Mouse (Mus musculus) embryonic facial prominence, embryonic 13.5 days (tissue): ENCODE results near the gene Gdi2. TPM values are rescaled to one million over a fixed set of nuclear protein-coding genes. Genes with fewer than 3 reads are reported as not detected.
"Not testable (repeated sequence)": the region's sequence is repeated elsewhere in the genome, so short reads cannot be mapped to it uniquely, and the experiment has no call there.

Experiments used
- ATAC-seq: fragments of 200-750 bp; cut with Nextera tagmentation; 2 replicates; pipeline ENCODE4 v1.8.0; 2017; ENCODE audit warnings: low read depth; ENCODE audit not compliant: insufficient number of reproducible peaks, insufficient read depth, low FRiP score, low TSS enrichment
- H3K27ac ChIP-seq: fragments of 300-500 bp; sonication (generic); 2 replicates; pipeline ENCODE4 v1.5.1; 2015; ENCODE audit warnings: moderate library complexity, mild to moderate bottlenecking, inconsistent platforms
- H3K27me3 ChIP-seq: fragments of 300-500 bp; sonication (generic); 2 replicates; pipeline ENCODE4 v1.6.1; 2015; ENCODE audit warnings: mild to moderate bottlenecking, inconsistent platforms
- H3K36me3 ChIP-seq: fragments of 300-500 bp; sonication (generic); 2 replicates; pipeline ENCODE4 v1.6.1; 2015; ENCODE audit warnings: mild to moderate bottlenecking, inconsistent platforms
- H3K4me1 ChIP-seq: fragments of 300-500 bp; sonication (generic); 2 replicates; pipeline ENCODE4 v1.6.1; 2015; ENCODE audit warnings: inconsistent platforms
- H3K4me2 ChIP-seq: fragments of 300-500 bp; sonication (generic); 2 replicates; pipeline ENCODE4 v1.6.1; 2015; ENCODE audit warnings: moderate library complexity, mild to moderate bottlenecking, inconsistent platforms
- H3K4me3 ChIP-seq: fragments of 300-500 bp; sonication (generic); 2 replicates; pipeline ENCODE4 v1.5.1; 2015; ENCODE audit warnings: mild to moderate bottlenecking, inconsistent platforms
- H3K9ac ChIP-seq: fragments of 300-500 bp; sonication (generic); 2 replicates; pipeline ENCODE4 v1.6.1; 2015; ENCODE audit warnings: mild to moderate bottlenecking, inconsistent platforms
- H3K9me3 ChIP-seq: fragments of 300-500 bp; sonication (generic); 2 replicates; pipeline ENCODE4 v1.6.1; 2016; ENCODE audit warnings: inconsistent platforms
- WGBS: fragments of 180-500 bp; shearing (Covaris S2); methylation state at CpG from one replicate; pipeline ENCODE4 v1.1.7; 2015; ENCODE audit warnings: mixed read lengths; 5-methylcytosine and 5-hydroxymethylcytosine counted together
- polyA plus RNA-seq: library from polyadenylated mRNA; unstranded; fragments of >200 nt; fragmentation: Nextera tagmentation; extraction: Ambion mirVana; gene quantifications from 2 replicates; pipeline ENCODE4 v1.2.1, GENCODE M21; 2015

Gene Gdi2
- polyA plus RNA-seq: 438 and 458 TPM in 2 replicates

GRCm38 (mm10) chr13:3537594-3538222 is at the start of gene Gdi2:
Gene Gdi2 (plus strand): TSS chr13:3538063.
- H3K9ac ChIP-seq: peak within 1 kb of the TSS; percentile 98
- peak within 1 kb of the TSS; percentile 99 for H3K27ac ChIP-seq
- peak within 1 kb of the TSS; percentile 76 for H3K4me2 ChIP-seq
- under 1% methylated on average over 47 of the region's 47 CpGs for WGBS
- peak within 1 kb of the TSS; percentile 97 for H3K4me3 ChIP-seq
- ATAC-seq: peak; percentile 96
- H3K36me3 ChIP-seq: no peaks in the 10 kb centered on the region
- H3K27me3 ChIP-seq: no peaks in the 10 kb centered on the region
- peaks cover 24% of the 10 kb centered on the region for H3K4me1 ChIP-seq
- H3K9me3 ChIP-seq: 0 out of 2 replicates have a peak, but pooled peaks cover 3% of the 10 kb centered on the region

- Histone ChIP-seq H3K27me3 (no peaks in the 10 kb centered on the region), H3K9me3 (no peaks in the 10 kb centered on the region), H3K9ac (no peak overlapping the region), H3K4me3 (no peak overlapping the region), H3K27ac (no peak overlapping the region), H3K4me1 (no peaks in the 10 kb centered on the region), H3K36me3 (no peaks in the 10 kb centered on the region), H3K4me2 (no peak overlapping the region)
- no peak for ATAC-seq
- 91% methylated on average over 4 of the region's 4 CpGs for WGBS
Observed at GRCm38 (mm10) chr13:3495526-3495925, 42.3 kb upstream of the Gdi2 start.

- ATAC-seq, H3K9ac ChIP-seq, H3K4me2 ChIP-seq, H3K27me3 ChIP-seq, H3K27ac ChIP-seq, H3K4me1 ChIP-seq, H3K4me3 ChIP-seq, H3K9me3 ChIP-seq, H3K36me3 ChIP-seq: not testable (repeated sequence)
- WGBS: 71% methylated on average over 6 of the region's 6 CpGs
Observed at GRCm38 (mm10) chr13:3501014-3501413, 36.8 kb upstream of the Gdi2 start.

- WGBS: 73% methylated on average over 6 of the region's 6 CpGs
- H3K27ac ChIP-seq, H3K9ac ChIP-seq, H3K27me3 ChIP-seq, H3K4me1 ChIP-seq, H3K36me3 ChIP-seq, H3K9me3 ChIP-seq, H3K4me2 ChIP-seq, H3K4me3 ChIP-seq, ATAC-seq: not testable (repeated sequence)
Observed at GRCm38 (mm10) chr13:3515351-3515750, 22.5 kb upstream of the Gdi2 start.

GRCm38 (mm10) chr13:3519357-3519756 is 18.5 kb upstream of the Gdi2 start:
- WGBS: 78% methylated on average over 4 of the region's 4 CpGs
- H3K36me3 ChIP-seq, H3K4me1 ChIP-seq, H3K4me2 ChIP-seq, H3K9ac ChIP-seq, H3K27me3 ChIP-seq, H3K4me3 ChIP-seq, H3K9me3 ChIP-seq, H3K27ac ChIP-seq, ATAC-seq: not testable (repeated sequence)

GRCm38 (mm10) chr13:3519994-3520393 is 17.9 kb upstream of the Gdi2 start:
- not testable (repeated sequence) for H3K9ac ChIP-seq, H3K27me3 ChIP-seq, H3K4me1 ChIP-seq, H3K4me3 ChIP-seq, H3K9me3 ChIP-seq, ATAC-seq, H3K27ac ChIP-seq, H3K4me2 ChIP-seq, H3K36me3 ChIP-seq
- 46% methylated on average over 1 of the region's 1 CpGs for WGBS

GRCm38 (mm10) chr13:3523459-3523858 is 14.4 kb upstream of the Gdi2 start:
- Histone ChIP-seq H3K36me3 (no peaks in the 10 kb centered on the region), H3K27me3 (no peaks in the 10 kb centered on the region), H3K9me3 (no peaks in the 10 kb centered on the region), H3K9ac (no peak overlapping the region), H3K27ac (no peak overlapping the region), H3K4me2 (no peak overlapping the region), H3K4me1 (no peaks in the 10 kb centered on the region), H3K4me3 (no peak overlapping the region)
- ATAC-seq: no peak
- 57% methylated on average over 6 of the region's 6 CpGs for WGBS

- ATAC-seq: no peak
- Histone ChIP-seq H3K9me3 (no peaks in the 10 kb centered on the region), H3K27me3 (no peaks in the 10 kb centered on the region), H3K4me2 (no peak overlapping the region), H3K4me1 (no peaks in the 10 kb centered on the region), H3K4me3 (no peak overlapping the region), H3K27ac (no peak overlapping the region), H3K36me3 (no peaks in the 10 kb centered on the region), H3K9ac (no peak overlapping the region)
- WGBS: 83% methylated on average over 1 of the region's 1 CpGs
Observed at GRCm38 (mm10) chr13:3523946-3524345, 13.9 kb upstream of the Gdi2 start.

- Histone ChIP-seq H3K4me3 (no peak overlapping the region), H3K9ac (no peak overlapping the region), H3K27ac (no peak overlapping the region), H3K36me3 (no peaks in the 10 kb centered on the region), H3K9me3 (no peaks in the 10 kb centered on the region), H3K4me1 (no peaks in the 10 kb centered on the region), H3K4me2 (no peak overlapping the region), H3K27me3 (no peaks in the 10 kb centered on the region)
- 52% methylated on average over 4 of the region's 4 CpGs for WGBS
- ATAC-seq: no peak
Observed at GRCm38 (mm10) chr13:3525611-3526051, 12.2 kb upstream of the Gdi2 start.

- Histone ChIP-seq H3K27ac (no peak overlapping the region), H3K27me3 (no peaks in the 10 kb centered on the region), H3K36me3 (no peaks in the 10 kb centered on the region), H3K9ac (no peak overlapping the region), H3K4me2 (no peak overlapping the region), H3K4me3 (no peak overlapping the region), H3K4me1 (no peaks in the 10 kb centered on the region), H3K9me3 (no peaks in the 10 kb centered on the region)
- no peak for ATAC-seq
- 74% methylated on average over 8 of the region's 8 CpGs for WGBS
Observed at GRCm38 (mm10) chr13:3526328-3526727, 11.5 kb upstream of the Gdi2 start.

- no peaks in the 10 kb centered on the region for H3K36me3 ChIP-seq
- 72% methylated on average over 3 of the region's 3 CpGs for whole genome bisulfite sequencing
- H3K4me3 ChIP-seq: no peak overlapping the region
- no peak overlapping the region for H3K9ac ChIP-seq
- H3K4me2 ChIP-seq: no peak overlapping the region
- no peak overlapping the region for H3K27ac ChIP-seq
- H3K9me3 ChIP-seq: no peaks in the 10 kb centered on the region; the same call in 1 of the 2 replicates
- H3K27me3 ChIP-seq: no peaks in the 10 kb centered on the region
- no peak for ATAC-seq
- H3K4me1 ChIP-seq: no peaks in the 10 kb centered on the region
Observed at GRCm38 (mm10) chr13:3530451-3530850, 7.4 kb upstream of the Gdi2 start.

- not testable (repeated sequence) for H3K27me3 ChIP-seq, H3K27ac ChIP-seq, H3K9ac ChIP-seq, H3K4me1 ChIP-seq, H3K36me3 ChIP-seq, H3K4me2 ChIP-seq, H3K9me3 ChIP-seq, H3K4me3 ChIP-seq, ATAC-seq
- 67% methylated on average over 2 of the region's 2 CpGs for WGBS
Observed at GRCm38 (mm10) chr13:3531176-3531575, 6.7 kb upstream of the Gdi2 start.
